Mouse (Mus musculus) heart, adult 9 months (tissue): ENCODE results near the gene Olfr1135.

Experiments
- DNase-seq, 2 experiments: peaks; one replicate each; pipeline ENCODE4 v3.0.0; 2022; ENCODE audit warnings: low spot score in 2 of 2

The Olfr1135 gene

DNA sequence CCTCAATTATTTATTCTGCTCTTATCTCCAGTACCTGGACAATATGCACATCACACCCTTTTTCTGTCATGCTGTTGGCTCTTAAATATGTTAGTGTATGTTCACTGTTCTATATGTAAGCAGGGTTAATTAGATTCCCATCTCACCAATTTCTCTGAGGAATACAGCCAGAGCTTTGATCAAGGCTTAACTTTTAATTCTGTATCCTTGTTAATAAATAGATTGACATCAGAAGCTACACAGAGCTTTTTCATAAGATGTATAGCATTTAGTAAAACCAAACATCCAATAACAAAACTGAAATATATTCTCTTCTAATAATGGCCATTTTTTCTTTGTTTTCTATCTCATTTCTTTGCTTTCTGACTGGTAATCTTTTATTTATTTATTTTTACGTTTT is at the start of gene Olfr1135:
Gene Olfr1135, minus strand, starts transcription at position 101 of the 400 bp plus-strand sequence.
- DNase-seq: no peak

DNA sequence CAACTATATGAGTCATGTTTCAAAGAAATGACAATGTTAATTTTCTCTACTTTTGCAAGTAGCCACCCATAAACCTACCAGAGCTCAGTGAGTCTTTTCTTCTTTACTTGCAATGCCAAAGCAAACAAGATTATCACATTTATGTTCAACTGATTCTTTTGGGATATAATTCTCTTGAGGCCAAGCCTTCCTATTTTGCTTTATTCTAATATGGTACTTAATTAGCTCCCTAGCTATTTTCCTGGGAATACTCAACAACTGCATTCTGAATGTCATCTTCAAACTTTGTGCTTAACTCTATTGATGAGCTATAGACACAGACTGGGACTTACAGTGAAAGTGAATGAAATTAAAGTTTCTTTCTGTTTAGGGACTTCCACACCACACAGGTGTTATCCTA is 39.6 kb upstream of the Olfr1135 start, which contains the start of gene Olfr1137:
Gene Olfr1137, minus strand, starts transcription at position 101 of the 400 bp plus-strand sequence.
- no peak for DNase-seq

DNA sequence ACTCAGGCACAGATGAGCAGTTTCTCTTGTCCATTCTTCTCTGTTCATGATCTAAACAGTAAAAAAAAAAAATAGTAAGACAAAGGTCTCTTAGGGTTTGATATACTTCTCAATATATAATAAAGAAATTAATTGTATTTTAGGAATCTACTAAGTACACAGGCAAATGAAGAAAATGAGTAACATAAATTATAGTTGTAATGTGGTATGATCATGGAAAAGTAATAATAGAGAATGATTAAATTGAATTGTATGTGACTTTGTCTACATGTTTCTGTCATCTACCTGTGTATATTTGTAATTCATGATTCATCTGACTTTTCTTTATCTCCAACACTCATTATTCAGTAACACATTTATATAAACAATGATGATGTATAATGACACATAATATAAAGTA is 20.4 kb upstream of the Olfr1135 start, which contains the start of gene Olfr1136:
Gene Olfr1136, minus strand, starts transcription at position 101 of the 400 bp plus-strand sequence.
- DNase-seq: no peak

DNA sequence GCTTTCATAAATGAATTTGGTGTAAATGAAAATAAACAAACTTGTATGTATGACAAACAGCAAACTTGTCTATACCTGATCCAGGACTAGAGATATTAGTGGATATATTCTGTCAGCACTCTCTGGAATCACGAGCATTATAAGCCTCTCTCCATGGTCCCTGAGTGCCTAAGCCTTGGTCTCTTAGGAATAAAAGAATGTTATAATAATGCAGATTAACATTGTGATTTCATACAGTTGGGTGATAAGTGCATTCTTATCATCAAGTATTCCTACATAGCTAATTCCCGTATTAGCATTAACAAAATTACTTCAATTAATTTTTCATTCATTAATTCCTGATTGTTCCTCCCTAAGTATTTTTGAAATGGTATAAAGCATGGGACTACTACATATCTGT is 15.1 kb downstream of the Olfr1135 start, which contains the start of gene Olfr1134:
Gene Olfr1134, minus strand, starts transcription at position 101 of the 400 bp plus-strand sequence.
- DNase-seq: no peak

DNA sequence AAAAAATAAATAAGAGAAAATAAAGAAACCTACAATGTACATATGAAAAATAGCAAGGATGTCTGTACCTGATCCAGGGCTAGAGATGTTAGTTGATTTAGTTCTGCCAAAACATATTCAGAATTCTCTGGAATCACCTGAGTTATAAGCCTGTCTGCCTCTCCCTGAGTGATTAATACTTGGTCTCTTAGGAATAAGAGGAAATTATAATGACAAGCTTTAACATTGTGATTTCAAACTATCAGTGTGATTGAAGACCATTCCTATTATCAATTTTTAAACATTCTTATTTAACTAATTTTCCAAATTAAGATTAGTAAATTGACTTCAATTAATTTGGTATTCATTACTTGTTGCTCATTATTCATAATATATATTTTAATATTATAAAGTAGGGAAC is 26.2 kb downstream of the Olfr1135 start, which contains the start of gene Olfr1133:
Gene Olfr1133, minus strand, starts transcription at position 101 of the 400 bp plus-strand sequence.
- no peak for DNase-seq

DNA sequence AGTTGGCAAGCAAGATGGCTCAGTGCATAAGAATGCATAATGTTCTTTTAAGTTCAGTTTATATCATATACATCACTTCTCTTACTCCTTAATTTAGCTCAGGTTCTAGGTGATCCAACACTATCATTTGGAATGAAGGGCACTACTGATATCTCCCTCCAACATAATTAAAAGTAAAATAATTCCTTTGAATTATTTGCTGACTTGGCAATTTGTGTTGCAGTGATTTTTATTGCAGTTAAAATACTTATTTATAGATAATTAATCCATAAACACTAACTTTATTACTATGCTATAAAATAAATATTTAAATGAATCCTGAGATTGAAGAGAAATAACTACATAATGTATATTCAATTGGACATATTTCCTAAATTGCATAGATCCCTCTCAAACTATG is 31.0 kb downstream of the Olfr1135 start:
- no peak for DNase-seq

DNA sequence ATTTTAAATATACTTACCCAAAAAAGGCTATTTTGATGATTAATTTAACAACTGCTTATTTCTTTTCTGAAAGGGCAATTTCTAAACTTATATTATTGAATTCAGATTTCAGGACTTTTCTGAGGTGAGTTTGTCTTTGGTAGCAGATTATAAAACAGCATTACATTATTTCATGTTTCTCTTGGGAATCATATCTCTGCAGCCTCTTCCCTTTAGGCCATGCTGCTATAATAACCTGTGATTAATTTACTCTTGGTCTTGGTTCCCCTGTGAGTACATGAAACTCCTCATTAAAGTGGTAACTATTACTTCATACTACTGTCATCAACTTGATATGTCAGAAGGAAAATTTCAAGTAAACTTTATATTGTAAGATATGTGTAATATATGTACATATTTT is 36.0 kb downstream of the Olfr1135 start, which contains the start of gene Olfr1132:
Gene Olfr1132, minus strand, starts transcription at position 101 of the 400 bp plus-strand sequence.
- no peak for DNase-seq

DNA sequence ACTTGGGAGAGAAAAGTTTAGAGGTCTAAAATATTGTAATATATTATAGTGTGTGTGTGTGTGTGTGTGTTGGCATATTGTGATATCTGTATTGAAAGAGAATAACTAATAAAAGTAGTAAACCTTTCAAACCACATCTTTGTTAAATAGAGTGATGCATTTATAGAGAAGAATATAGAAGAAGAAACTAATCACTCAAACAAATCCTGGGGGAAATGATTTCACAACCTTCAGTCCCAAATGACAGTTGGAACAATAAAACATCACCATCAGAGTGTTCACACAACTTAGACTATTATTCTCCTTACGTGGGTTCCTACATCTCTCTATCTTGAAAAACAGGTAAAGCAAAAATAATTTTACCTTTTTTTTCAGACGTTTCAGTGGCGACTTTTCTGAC is 46.7 kb downstream of the Olfr1135 start, which contains the start of gene Olfr1131:
Gene Olfr1131, plus strand, starts transcription at position 301 of the 400 bp plus-strand sequence.
- no peak for DNase-seq
